Mouse (Mus musculus): ENCODE measurements around the gene Edem3. TPM values are rescaled to one million over a fixed set of nuclear protein-coding genes. Genes with fewer than 3 reads are reported as not detected.
A peak's percentile ranks its signal among the peaks of the same experiment; 100 is the strongest.

The Edem3 gene
- polyA plus RNA-seq, 1 experiment: 8.6 TPM

GRCm38 (mm10) chr1:151754028-151754489, 1.1 kb upstream of the Edem3 start:
- Histone ChIP-seq H3K4me3 (replicated peaks; ENCODE audit: control insufficient read depth, low read depth, low read length) (peak overlapping the region; percentile 35), H3K4me1 (ENCODE audit: control insufficient read depth, insufficient read depth, low read length) (no peaks in the 10 kb centered on the region), H3K27ac (ENCODE audit: control insufficient read depth, insufficient read depth, low read depth, low read length, poor library complexity) (peak overlapping the region; percentile 34; the same call in 1 of the 2 replicates)
- TF ChIP-seq CTCF (IDR thresholded peaks at IDR 0.05; ENCODE audit: control insufficient read depth, insufficient read depth, low read length): no peak
- WGBS: 2% methylated on average over 10 of the region's 10 CpGs

GRCm38 (mm10) chr1:151755660-151756424, 671 bp downstream of the Edem3 start:
- Histone ChIP-seq H3K4me1 (ENCODE audit: control insufficient read depth, insufficient read depth, low read length) (no peaks in the 10 kb centered on the region), H3K4me3 (replicated peaks; ENCODE audit: control insufficient read depth, low read depth, low read length) (peak overlapping the region; percentile 96), H3K27ac (ENCODE audit: control insufficient read depth, insufficient read depth, low read depth, low read length, poor library complexity) (peak overlapping the region; percentile 84)
- TF ChIP-seq CTCF (IDR thresholded peaks at IDR 0.05; ENCODE audit: control insufficient read depth, insufficient read depth, low read length) (no peak), POLR2A (IDR thresholded peaks at IDR 0.05; ENCODE audit: borderline replicate concordance, control insufficient read depth, low read depth, low read length) (no peak)
- WGBS: 1% methylated on average over 36 of the region's 36 CpGs

GRCm38 (mm10) chr1:151756425-151756728, 1.2 kb downstream of the Edem3 start:
- WGBS: 10% methylated on average over 1 of the region's 1 CpGs
- H3K27ac ChIP-seq (ENCODE audit: control insufficient read depth, insufficient read depth, low read depth, low read length, poor library complexity): no peak overlapping the region
- H3K4me3 ChIP-seq (replicated peaks; ENCODE audit: control insufficient read depth, low read depth, low read length): peak overlapping the region; percentile 50
- H3K4me1 ChIP-seq (ENCODE audit: control insufficient read depth, insufficient read depth, low read length): no peaks in the 10 kb centered on the region
- TF ChIP-seq CTCF (IDR thresholded peaks at IDR 0.05; ENCODE audit: control insufficient read depth, insufficient read depth, low read length) (no peak), POLR2A (IDR thresholded peaks at IDR 0.05; ENCODE audit: borderline replicate concordance, control insufficient read depth, low read depth, low read length) (no peak)

GRCm38 (mm10) chr1:151758301-151758700, 3.1 kb downstream of the Edem3 start:
- Histone ChIP-seq H3K4me3 (replicated peaks; ENCODE audit: control insufficient read depth, low read depth, low read length) (no peak overlapping the region), H3K4me1 (ENCODE audit: control insufficient read depth, insufficient read depth, low read length) (no peaks in the 10 kb centered on the region), H3K27ac (ENCODE audit: control insufficient read depth, insufficient read depth, low read depth, low read length, poor library complexity) (no peak overlapping the region)
- TF ChIP-seq POLR2A (IDR thresholded peaks at IDR 0.05; ENCODE audit: borderline replicate concordance, control insufficient read depth, low read depth, low read length) (no peak), CTCF (IDR thresholded peaks at IDR 0.05; ENCODE audit: control insufficient read depth, insufficient read depth, low read length) (no peak)
- WGBS: 67% methylated on average over 6 of the region's 6 CpGs

- no peaks in the 10 kb centered on the region for H3K4me1 ChIP-seq (ENCODE audit: control insufficient read depth, insufficient read depth, low read length)
- no peak overlapping the region for H3K27ac ChIP-seq (ENCODE audit: control insufficient read depth, insufficient read depth, low read depth, low read length, poor library complexity)
- TF ChIP-seq CTCF (IDR thresholded peaks at IDR 0.05; ENCODE audit: control insufficient read depth, insufficient read depth, low read length): no peak
- no peak for TF ChIP-seq POLR2A (IDR thresholded peaks at IDR 0.05; ENCODE audit: borderline replicate concordance, control insufficient read depth, low read depth, low read length)
- H3K4me3 ChIP-seq (replicated peaks; ENCODE audit: control insufficient read depth, low read depth, low read length): no peak overlapping the region
- WGBS: 59% methylated on average over 2 of the region's 2 CpGs
Observed at GRCm38 (mm10) chr1:151758991-151759390, 3.8 kb downstream of the Edem3 start.

GRCm38 (mm10) chr1:151764236-151764635, 9.1 kb downstream of the Edem3 start:
- Histone ChIP-seq H3K27ac (ENCODE audit: control insufficient read depth, insufficient read depth, low read depth, low read length, poor library complexity) (no peak overlapping the region), H3K4me3 (replicated peaks; ENCODE audit: control insufficient read depth, low read depth, low read length) (no peak overlapping the region), H3K4me1 (ENCODE audit: control insufficient read depth, insufficient read depth, low read length) (no peaks in the 10 kb centered on the region)
- WGBS: 47% methylated on average over 3 of the region's 3 CpGs
- TF ChIP-seq POLR2A (IDR thresholded peaks at IDR 0.05; ENCODE audit: borderline replicate concordance, control insufficient read depth, low read depth, low read length) (no peak), CTCF (IDR thresholded peaks at IDR 0.05; ENCODE audit: control insufficient read depth, insufficient read depth, low read length) (no peak)

GRCm38 (mm10) chr1:151766166-151766565, 11.0 kb downstream of the Edem3 start:
- 64% methylated on average over 2 of the region's 2 CpGs for WGBS
- TF ChIP-seq CTCF (IDR thresholded peaks at IDR 0.05; ENCODE audit: control insufficient read depth, insufficient read depth, low read length): no peak
- no peak for TF ChIP-seq POLR2A (IDR thresholded peaks at IDR 0.05; ENCODE audit: borderline replicate concordance, control insufficient read depth, low read depth, low read length)
- Histone ChIP-seq H3K4me1 (ENCODE audit: control insufficient read depth, insufficient read depth, low read length) (no peaks in the 10 kb centered on the region), H3K4me3 (replicated peaks; ENCODE audit: control insufficient read depth, low read depth, low read length) (no peak overlapping the region), H3K27ac (ENCODE audit: control insufficient read depth, insufficient read depth, low read depth, low read length, poor library complexity) (no peak overlapping the region)

- Histone ChIP-seq H3K4me3 (replicated peaks; ENCODE audit: control insufficient read depth, low read depth, low read length) (no peak overlapping the region), H3K4me1 (ENCODE audit: control insufficient read depth, insufficient read depth, low read length) (no peaks in the 10 kb centered on the region), H3K27ac (ENCODE audit: control insufficient read depth, insufficient read depth, low read depth, low read length, poor library complexity) (no peak overlapping the region)
- TF ChIP-seq POLR2A (IDR thresholded peaks at IDR 0.05; ENCODE audit: borderline replicate concordance, control insufficient read depth, low read depth, low read length) (no peak), CTCF (IDR thresholded peaks at IDR 0.05; ENCODE audit: control insufficient read depth, insufficient read depth, low read length) (0 out of 2 replicates have a peak, but pooled peaks have one; percentile 10)
- 93% methylated on average over 3 of the region's 3 CpGs for WGBS
Observed at GRCm38 (mm10) chr1:151766976-151767654, 11.9 kb downstream of the Edem3 start.
